Mouse (Mus musculus) intestine, postnatal 0 days (tissue): Measurements from ENCODE around the gene Usp15. TPM values are rescaled to one million over a fixed set of nuclear protein-coding genes. Genes with fewer than 3 reads are reported as not detected.

Source experiments
- ATAC-seq: fragments of 200-750 bp; cut with Nextera tagmentation; 2 replicates; pipeline ENCODE4 v1.8.0; 2017; ENCODE audit warnings: mild to moderate bottlenecking, moderate TSS enrichment, moderate library complexity
- H3K27ac ChIP-seq: fragments of 300-500 bp; sonication (generic); 2 replicates; pipeline ENCODE4 v1.5.1; 2014; ENCODE audit warnings: mild to moderate bottlenecking, low read depth, low read length, moderate library complexity
- H3K27me3 ChIP-seq: fragments of 300-500 bp; sonication (generic); replicated peaks from 2 replicates; pipeline ENCODE4 v1.6.1; 2014; ENCODE audit warnings: low read length, mixed read lengths; ENCODE audit not compliant: control insufficient read depth, insufficient read depth
- H3K36me3 ChIP-seq: fragments of 300-500 bp; sonication (generic); 2 replicates; pipeline ENCODE4 v1.6.1; 2014; ENCODE audit warnings: mild to moderate bottlenecking, moderate library complexity; ENCODE audit not compliant: control insufficient read depth, insufficient read depth
- H3K4me1 ChIP-seq: fragments of 300-500 bp; sonication (generic); replicated peaks from 2 replicates; pipeline ENCODE4 v1.6.1; 2014; ENCODE audit warnings: antibody characterized with exemption, low read length, mixed read lengths; ENCODE audit not compliant: control insufficient read depth, insufficient read depth
- H3K4me2 ChIP-seq: fragments of 300-500 bp; sonication (generic); replicated peaks from 2 replicates; pipeline ENCODE4 v1.6.1; 2014; ENCODE audit warnings: low read depth, mild to moderate bottlenecking, moderate library complexity
- H3K4me3 ChIP-seq: fragments of 300-500 bp; sonication (generic); 2 replicates; pipeline ENCODE4 v1.5.1; 2014; ENCODE audit warnings: low read depth, low read length
- H3K9ac ChIP-seq: fragments of 300-500 bp; sonication (generic); 2 replicates; pipeline ENCODE4 v1.6.1; 2014; ENCODE audit warnings: mild to moderate bottlenecking, low read depth, low read length
- H3K9me3 ChIP-seq: fragments of 300-500 bp; sonication (generic); 2 replicates; pipeline ENCODE4 v1.6.1; 2016; ENCODE audit warnings: mixed run types; ENCODE audit not compliant: control insufficient read depth
- CTCF ChIP-seq: sonication (generic); IDR thresholded peaks from 2 replicates; pipeline ENCODE4 v1.5.1; 2016; ENCODE audit warnings: low read depth, mild to moderate bottlenecking, control low read depth, antibody characterized with exemption, moderate library complexity
- WGBS: fragments of 180-500 bp; shearing (Covaris S2); extraction: QIAGEN DNeasy Blood & Tissue Kit; methylation state at CpG from one replicate; pipeline ENCODE4 v1.1.7; 2014; 5-methylcytosine and 5-hydroxymethylcytosine counted together
- polyA plus RNA-seq: library from polyadenylated mRNA; unstranded; fragments of >200 nt; fragmentation: Nextera tagmentation; extraction: Ambion mirVana; gene quantifications from 2 replicates; pipeline ENCODE4 v1.2.1, GENCODE M21; 2015

Usp15 gene
- polyA plus RNA-seq, 1 experiment from 2014 or later = 48.0 TPM

DNA sequence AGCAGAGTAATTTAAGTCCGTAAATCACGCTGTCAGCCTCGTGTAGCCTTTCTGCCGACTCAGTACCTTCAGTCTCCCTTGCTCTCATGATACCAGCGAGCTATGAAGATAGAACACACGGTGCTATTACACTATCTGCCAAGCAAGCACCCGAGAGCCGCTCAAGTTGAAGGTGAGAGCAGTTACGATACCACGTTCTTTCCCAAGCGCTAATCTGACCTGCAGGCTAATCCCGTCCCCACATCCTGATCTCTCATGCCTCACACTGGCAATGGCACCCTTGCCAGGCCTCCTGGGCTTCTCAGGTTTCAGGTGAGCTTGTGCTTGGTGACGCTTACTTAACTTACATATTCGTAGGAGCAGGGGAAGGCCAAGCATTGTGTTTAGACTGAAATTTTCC is 79.9 kb downstream of the Usp15 start:
- Histone ChIP-seq H3K27ac (no peak overlapping the region), H3K36me3 (peaks cover 61% of the 10 kb centered on the region), H3K4me3 (no peak overlapping the region), H3K27me3 (no peaks in the 10 kb centered on the region), H3K4me2 (no peak overlapping the region), H3K9ac (no peak overlapping the region), H3K4me1 (no peaks in the 10 kb centered on the region), H3K9me3 (no peaks in the 10 kb centered on the region)
- no peak for ATAC-seq
- WGBS = 66% methylated on average over 14 of the region's 14 CpGs
- TF ChIP-seq CTCF = no peak

DNA sequence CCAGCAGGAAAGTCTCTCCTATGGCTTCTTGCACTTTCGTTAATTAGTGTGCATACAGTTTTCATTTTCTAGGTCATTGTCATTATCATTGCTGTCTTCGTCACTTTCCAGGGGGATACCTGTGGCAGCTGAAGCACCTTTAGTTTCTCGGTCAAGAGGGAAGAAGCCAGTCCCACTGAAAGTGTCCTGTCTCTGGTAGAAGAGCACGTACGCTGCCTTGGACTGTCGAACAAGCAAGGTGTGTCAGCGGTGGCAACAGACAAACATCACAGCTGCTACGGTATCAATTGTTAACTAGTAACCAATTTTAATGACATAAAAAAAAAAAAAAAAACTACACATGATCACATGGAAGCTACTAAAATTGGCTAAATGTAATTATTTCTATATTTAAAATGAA is 83.3 kb downstream of the Usp15 start:
- Histone ChIP-seq H3K4me1 (no peaks in the 10 kb centered on the region), H3K27ac (no peak overlapping the region), H3K4me3 (no peak overlapping the region), H3K9ac (no peak overlapping the region), H3K4me2 (no peak overlapping the region), H3K36me3 (peaks cover 48% of the 10 kb centered on the region), H3K9me3 (no peaks in the 10 kb centered on the region), H3K27me3 (no peaks in the 10 kb centered on the region)
- no peak for TF ChIP-seq CTCF
- WGBS = 56% methylated on average over 8 of the region's 8 CpGs
- ATAC-seq = no peak

- 85% methylated on average over 9 of the region's 9 CpGs for WGBS
- Histone ChIP-seq H3K36me3 (peaks cover 42% of the 10 kb centered on the region), H3K9ac (no peak overlapping the region), H3K27me3 (no peaks in the 10 kb centered on the region), H3K4me2 (no peak overlapping the region), H3K9me3 (no peaks in the 10 kb centered on the region), H3K4me1 (no peaks in the 10 kb centered on the region), H3K27ac (no peak overlapping the region), H3K4me3 (no peak overlapping the region)
- no peak for ATAC-seq
- no peak for TF ChIP-seq CTCF
These were observed 84.0 kb downstream of the Usp15 start for GRCm38 (mm10) chr10:123112787-123113168.

GRCm38 (mm10) chr10:123112056-123112786 is 84.6 kb downstream of the Usp15 start:
- no peaks in the 10 kb centered on the region for H3K9me3 ChIP-seq
- H3K4me3 ChIP-seq = no peak overlapping the region
- H3K9ac ChIP-seq = no peak overlapping the region
- WGBS = 68% methylated on average over 11 of the region's 11 CpGs
- H3K36me3 ChIP-seq = peaks cover 41% of the 10 kb centered on the region
- H3K4me1 ChIP-seq = no peaks in the 10 kb centered on the region
- TF ChIP-seq CTCF = no peak
- H3K27ac ChIP-seq = no peak overlapping the region
- ATAC-seq = no peak
- no peaks in the 10 kb centered on the region for H3K27me3 ChIP-seq
- no peak overlapping the region for H3K4me2 ChIP-seq

DNA sequence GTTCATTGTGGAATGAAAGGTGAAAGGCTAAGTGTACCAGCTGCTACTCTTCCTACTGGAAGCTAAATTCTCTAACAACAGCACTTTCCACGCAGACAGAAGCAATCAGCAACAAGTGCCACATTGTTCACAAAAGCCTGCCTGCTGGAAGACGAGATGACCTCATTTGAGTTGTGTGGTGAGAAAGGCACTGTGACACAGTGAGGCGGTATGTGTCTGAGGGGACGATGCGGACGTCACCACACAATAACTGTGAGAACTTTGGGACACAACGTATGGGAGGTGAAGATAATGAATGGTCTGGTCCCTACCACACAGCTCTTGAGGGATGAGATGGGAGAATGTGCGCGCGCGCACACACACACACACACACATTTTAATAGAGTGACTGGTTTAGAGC is 86.2 kb downstream of the Usp15 start:
- no peak for ATAC-seq
- H3K9ac ChIP-seq = no peak overlapping the region
- 89% methylated on average over 11 of the region's 11 CpGs for WGBS
- peaks cover 25% of the 10 kb centered on the region for H3K36me3 ChIP-seq
- no peak for TF ChIP-seq CTCF
- no peaks in the 10 kb centered on the region for H3K9me3 ChIP-seq
- H3K4me2 ChIP-seq = no peak overlapping the region
- no peaks in the 10 kb centered on the region for H3K4me1 ChIP-seq
- H3K27me3 ChIP-seq = no peaks in the 10 kb centered on the region
- no peak overlapping the region for H3K4me3 ChIP-seq
- H3K27ac ChIP-seq = no peak overlapping the region

- Histone ChIP-seq H3K27me3 (no peaks in the 10 kb centered on the region), H3K4me1 (no peaks in the 10 kb centered on the region), H3K36me3 (peaks cover 12% of the 10 kb centered on the region; the same call in 1 of the 2 replicates), H3K4me3 (no peak overlapping the region), H3K9ac (no peak overlapping the region), H3K27ac (no peak overlapping the region), H3K9me3 (no peaks in the 10 kb centered on the region), H3K4me2 (no peak overlapping the region)
- TF ChIP-seq CTCF = no peak
- ATAC-seq = no peak
- 75% methylated on average over 1 of the region's 1 CpGs for WGBS
These were observed 88.3 kb downstream of the Usp15 start for GRCm38 (mm10) chr10:123108527-123108926.
